Mouse (Mus musculus): ENCODE data around the gene Kcne3. TPM values are rescaled to one million over a fixed set of nuclear protein-coding genes. Genes with fewer than 3 reads are reported as not detected.

Gene Kcne3
- polyA plus RNA-seq, 1 experiment, result 220 TPM

DNA sequence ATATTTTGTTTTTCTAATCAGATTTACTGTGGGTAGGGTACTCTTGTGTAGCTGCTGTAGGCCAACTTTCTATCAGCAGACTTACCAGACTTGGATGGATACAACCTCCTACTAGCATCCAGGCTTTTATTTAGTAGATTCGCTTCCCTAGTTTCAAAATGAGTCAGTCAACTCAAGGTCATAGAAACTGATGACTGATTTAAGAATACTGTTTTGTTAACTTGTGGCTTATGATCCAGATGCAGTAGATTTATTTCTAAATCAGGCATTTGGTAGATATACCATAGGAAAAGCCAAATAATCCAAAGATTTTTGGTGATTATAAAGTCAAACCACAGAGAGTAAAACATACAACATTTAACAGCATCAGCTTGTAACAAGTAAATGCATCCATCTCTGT lies 54.3 kb downstream of the Kcne3 start:
- no peak for DNase-seq (ENCODE audit: low read depth, low spot score)
- WGBS, result 89% methylated on average over 1 of the region's 1 CpGs

DNA sequence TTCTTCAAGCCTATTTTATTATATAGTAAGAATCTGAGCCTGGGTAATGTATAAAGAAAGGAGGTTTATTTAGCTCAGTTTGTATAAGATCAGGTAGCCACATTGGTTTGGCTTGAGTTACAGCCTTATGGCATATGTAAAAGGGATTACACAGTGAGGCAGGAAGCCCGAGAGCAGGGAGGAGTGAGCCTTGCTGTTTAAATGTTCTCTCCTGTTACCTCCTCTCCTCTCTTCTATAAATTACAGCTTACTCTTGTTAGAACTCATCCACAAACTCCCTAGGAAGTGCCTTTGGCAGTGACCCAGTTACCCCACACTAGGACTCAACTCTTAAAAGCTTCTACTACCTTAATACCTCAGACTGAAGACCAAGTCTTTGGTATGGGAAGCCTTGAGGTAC lies 55.4 kb downstream of the Kcne3 start:
- no peak for DNase-seq (ENCODE audit: low read depth, low spot score)
- WGBS, result 51% methylated on average over 1 of the region's 1 CpGs

DNA sequence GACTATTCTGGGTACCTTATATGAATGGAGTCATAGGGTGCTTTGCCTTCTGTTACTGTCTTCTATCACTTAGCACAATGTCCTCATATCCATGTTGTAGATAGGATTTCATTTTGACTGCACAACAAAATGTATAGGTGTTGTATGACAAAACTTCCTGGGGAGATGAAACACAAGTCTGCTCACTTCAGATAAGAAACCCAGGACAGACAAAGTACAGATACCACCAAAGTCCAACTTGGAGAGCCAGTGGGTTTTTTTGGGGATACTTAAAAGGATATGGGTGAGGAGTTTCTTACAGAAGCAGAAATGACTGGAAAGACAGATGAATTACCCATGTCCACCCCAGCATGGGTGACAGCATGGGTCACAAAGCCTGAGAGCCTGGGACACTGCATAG lies 57.4 kb downstream of the Kcne3 start:
- DNase-seq (ENCODE audit: low read depth, low spot score), result no peak

Other genes starting within 250 kb of the Kcne3 start
- gene Rnf169, start 196.1 kb upstream of the Kcne3 start, polyA plus RNA-seq (2012; rRNA removed), result 2.7 and 3.6 TPM in 2 replicates
- gene Chrdl2, start 170.3 kb upstream of the Kcne3 start, polyA plus RNA-seq (2012; rRNA removed), result 0.87 and 0.92 TPM in 2 replicates
- gene Pold3, start 54.9 kb upstream of the Kcne3 start, polyA plus RNA-seq (2012; rRNA removed), result 8.4 and 10.2 TPM in 2 replicates
- gene Lipt2, start 17.2 kb upstream of the Kcne3 start, polyA plus RNA-seq (2012; rRNA removed), result 10.2 and 11.1 TPM in 2 replicates
- gene Pgm2l1, start 50.9 kb downstream of the Kcne3 start, polyA plus RNA-seq (2012; rRNA removed), result 1.2 and 2.6 TPM in 2 replicates
- 0.36 and 0.42 TPM in 2 replicates for gene P4ha3, start 109.0 kb downstream of the Kcne3 start, polyA plus RNA-seq (2012; rRNA removed)
- 13.8 and 16.7 TPM in 2 replicates for gene C2cd3, start 195.7 kb downstream of the Kcne3 start, polyA plus RNA-seq (2012; rRNA removed)
- 58.7 and 64.0 TPM in 2 replicates for gene Ppme1, start 195.8 kb downstream of the Kcne3 start, polyA plus RNA-seq (2012; rRNA removed)